Mouse (Mus musculus): ENCODE measurements around the gene Tmem50b. TPM values are rescaled to one million over a fixed set of nuclear protein-coding genes. Genes with fewer than 3 reads are reported as not detected.

Gene Tmem50b
- polyA plus RNA-seq, 1 experiment, result 54.1 TPM

DNA sequence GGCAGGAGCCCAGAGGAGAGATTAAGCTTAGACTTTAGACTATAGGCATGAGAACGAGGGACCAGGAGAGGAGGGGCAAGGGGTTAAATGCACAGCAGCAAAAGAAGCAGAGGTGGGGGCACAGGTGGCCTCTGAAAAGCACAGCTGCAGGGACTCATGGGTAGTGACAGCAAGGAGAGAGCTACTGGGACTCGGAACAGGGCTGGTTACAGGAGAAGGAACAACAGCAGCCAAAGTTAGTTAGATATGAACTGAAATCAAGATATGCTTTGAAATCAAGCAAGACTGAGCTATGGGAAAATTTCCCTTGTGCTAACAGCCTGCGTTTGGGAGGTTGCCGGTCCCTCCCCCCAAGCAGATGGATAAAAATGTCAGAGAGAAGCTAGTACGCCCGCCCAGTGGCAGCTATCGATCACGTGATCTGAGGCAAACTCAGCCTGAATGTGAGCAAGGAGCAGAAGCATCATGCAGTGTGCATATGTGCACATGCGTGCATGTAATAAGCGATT, 56.0 kb downstream of the Tmem50b start:
- no peak overlapping the region for H3K4me3 ChIP-seq (ENCODE audit: control insufficient read depth, low read depth, low read length)
- no peak for TF ChIP-seq POLR2A (IDR thresholded peaks at IDR 0.05; ENCODE audit: control insufficient read depth, low read depth, low read length)
- TF ChIP-seq CTCF (IDR thresholded peaks at IDR 0.05; ENCODE audit: control insufficient read depth, insufficient read depth, insufficient replicate concordance, low read depth, low read length), result no peak
- H3K4me1 ChIP-seq (ENCODE audit: control insufficient read depth, insufficient read depth, low read length), result peaks cover 12% of the 10 kb centered on the region
- H3K27me3 ChIP-seq (ENCODE audit: control insufficient read depth, insufficient read depth, low read length), result 0 out of 2 replicates have a peak, but pooled peaks cover under 1% of the 10 kb centered on the region
- no peak overlapping the region for H3K27ac ChIP-seq (ENCODE audit: control insufficient read depth, insufficient read depth, low read depth, low read length)
- no peaks in the 10 kb centered on the region for H3K36me3 ChIP-seq (ENCODE audit: control insufficient read depth, insufficient read depth, low read length)

DNA sequence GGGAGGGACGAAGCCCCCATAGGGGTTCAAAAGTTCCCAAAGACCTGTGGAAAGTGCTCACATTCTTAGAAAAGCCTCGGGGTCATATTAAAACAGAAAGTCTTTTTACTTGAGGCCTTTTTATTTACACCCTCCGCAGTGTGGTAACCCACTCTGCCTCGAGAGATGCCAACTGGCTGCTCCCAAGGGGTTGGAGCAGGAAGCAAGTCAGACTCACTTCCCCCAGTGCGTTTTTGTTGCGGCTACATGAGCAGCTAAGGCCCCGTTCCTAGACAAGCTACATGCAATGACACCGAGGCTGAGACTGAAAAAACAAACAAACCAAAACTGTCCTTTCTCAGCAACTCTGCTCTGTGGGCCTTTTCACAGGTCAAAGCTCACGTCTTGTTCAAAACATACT, 59.1 kb downstream of the Tmem50b start:
- no peak for TF ChIP-seq POLR2A (IDR thresholded peaks at IDR 0.05; ENCODE audit: control insufficient read depth, low read depth, low read length)
- TF ChIP-seq CTCF (IDR thresholded peaks at IDR 0.05; ENCODE audit: control insufficient read depth, insufficient read depth, insufficient replicate concordance, low read depth, low read length), result no peak
- Histone ChIP-seq H3K4me3 (ENCODE audit: control insufficient read depth, low read depth, low read length) (no peak overlapping the region), H3K4me1 (ENCODE audit: control insufficient read depth, insufficient read depth, low read length) (peaks cover 2% of the 10 kb centered on the region; the same call in 1 of the 2 replicates), H3K27me3 (ENCODE audit: control insufficient read depth, insufficient read depth, low read length) (no peaks in the 10 kb centered on the region), H3K36me3 (ENCODE audit: control insufficient read depth, insufficient read depth, low read length) (no peaks in the 10 kb centered on the region), H3K27ac (ENCODE audit: control insufficient read depth, insufficient read depth, low read depth, low read length) (no peak overlapping the region; the same call in 1 of the 2 replicates)

DNA sequence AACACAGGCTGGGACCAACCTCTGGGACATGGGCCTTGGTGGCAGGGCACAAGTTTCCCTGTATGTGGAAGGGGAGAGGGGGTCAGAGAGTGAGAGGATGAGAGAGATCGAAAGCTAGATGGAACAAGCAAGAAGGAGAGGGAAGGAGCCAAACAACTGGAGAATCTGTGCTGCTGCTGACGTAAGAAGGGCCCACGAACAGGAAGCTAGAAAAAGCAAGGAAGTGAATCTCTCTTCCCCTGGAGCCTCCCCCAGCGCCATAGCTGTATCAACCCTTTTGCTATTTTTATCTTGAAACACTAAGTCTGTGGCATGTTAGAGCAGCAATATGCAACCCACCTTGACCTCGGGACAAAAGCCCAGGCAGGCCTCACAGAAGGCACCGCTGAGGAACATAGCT, 59.5 kb downstream of the Tmem50b start:
- TF ChIP-seq POLR2A (IDR thresholded peaks at IDR 0.05; ENCODE audit: control insufficient read depth, low read depth, low read length), result no peak
- TF ChIP-seq CTCF (IDR thresholded peaks at IDR 0.05; ENCODE audit: control insufficient read depth, insufficient read depth, insufficient replicate concordance, low read depth, low read length), result no peak
- H3K4me3 ChIP-seq (ENCODE audit: control insufficient read depth, low read depth, low read length), result no peak overlapping the region
- H3K4me1 ChIP-seq (ENCODE audit: control insufficient read depth, insufficient read depth, low read length), result peaks cover 2% of the 10 kb centered on the region; the same call in 1 of the 2 replicates
- H3K36me3 ChIP-seq (ENCODE audit: control insufficient read depth, insufficient read depth, low read length), result no peaks in the 10 kb centered on the region
- no peaks in the 10 kb centered on the region for H3K27me3 ChIP-seq (ENCODE audit: control insufficient read depth, insufficient read depth, low read length)
- H3K27ac ChIP-seq (ENCODE audit: control insufficient read depth, insufficient read depth, low read depth, low read length), result no peak overlapping the region; the same call in 1 of the 2 replicates

DNA sequence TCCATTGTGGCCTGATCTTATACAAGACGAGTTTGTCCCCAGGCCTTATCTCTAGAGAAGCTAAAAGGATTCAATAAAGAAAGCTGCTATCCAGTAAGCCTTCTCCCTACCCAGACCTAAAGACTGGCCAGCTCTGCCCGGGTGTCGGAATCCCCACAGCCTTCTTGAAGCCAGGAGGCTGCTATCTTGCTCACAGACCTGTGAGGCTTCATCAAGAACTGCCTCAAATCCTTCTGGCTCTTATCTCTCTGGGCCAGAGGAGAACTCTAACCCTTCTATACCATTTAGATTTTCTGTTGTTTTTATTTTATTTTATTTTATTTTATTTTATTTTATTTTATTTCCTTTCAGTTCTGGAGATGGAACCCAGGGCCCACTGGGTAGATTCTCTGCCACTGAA, 60.5 kb downstream of the Tmem50b start:
- H3K4me1 ChIP-seq (ENCODE audit: control insufficient read depth, insufficient read depth, low read length), result peaks cover 2% of the 10 kb centered on the region; the same call in 1 of the 2 replicates
- H3K36me3 ChIP-seq (ENCODE audit: control insufficient read depth, insufficient read depth, low read length), result no peaks in the 10 kb centered on the region
- H3K4me3 ChIP-seq (ENCODE audit: control insufficient read depth, low read depth, low read length), result no peak overlapping the region
- no peak overlapping the region for H3K27ac ChIP-seq (ENCODE audit: control insufficient read depth, insufficient read depth, low read depth, low read length)
- no peaks in the 10 kb centered on the region for H3K27me3 ChIP-seq (ENCODE audit: control insufficient read depth, insufficient read depth, low read length)
- TF ChIP-seq POLR2A (IDR thresholded peaks at IDR 0.05; ENCODE audit: control insufficient read depth, low read depth, low read length) (no peak), CTCF (IDR thresholded peaks at IDR 0.05; ENCODE audit: control insufficient read depth, insufficient read depth, insufficient replicate concordance, low read depth, low read length) (no peak)

DNA sequence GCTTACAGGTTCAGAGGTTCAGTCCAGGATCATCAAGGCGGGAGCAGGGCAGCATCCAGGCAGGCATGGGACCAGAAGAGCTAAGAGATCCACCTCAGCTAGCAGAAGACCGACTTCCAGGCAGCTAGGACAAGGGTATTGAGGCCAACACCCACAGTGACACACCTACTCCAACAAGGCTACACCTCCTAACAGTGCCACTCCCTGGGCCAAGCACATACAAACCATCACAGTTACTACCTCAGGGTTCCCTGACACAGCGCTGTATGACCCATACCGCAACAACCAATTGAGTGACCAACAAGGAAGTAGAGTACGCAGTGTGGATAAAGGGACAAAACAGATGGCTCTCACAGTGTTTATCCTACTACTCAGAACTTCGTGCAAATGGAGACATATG, 61.2 kb downstream of the Tmem50b start:
- H3K36me3 ChIP-seq (ENCODE audit: control insufficient read depth, insufficient read depth, low read length), result no peaks in the 10 kb centered on the region
- no peak overlapping the region for H3K27ac ChIP-seq (ENCODE audit: control insufficient read depth, insufficient read depth, low read depth, low read length)
- H3K4me1 ChIP-seq (ENCODE audit: control insufficient read depth, insufficient read depth, low read length), result no peaks in the 10 kb centered on the region; the same call in 1 of the 2 replicates
- H3K4me3 ChIP-seq (ENCODE audit: control insufficient read depth, low read depth, low read length), result no peak overlapping the region
- TF ChIP-seq POLR2A (IDR thresholded peaks at IDR 0.05; ENCODE audit: control insufficient read depth, low read depth, low read length) (no peak), CTCF (IDR thresholded peaks at IDR 0.05; ENCODE audit: control insufficient read depth, insufficient read depth, insufficient replicate concordance, low read depth, low read length) (no peak)
- no peaks in the 10 kb centered on the region for H3K27me3 ChIP-seq (ENCODE audit: control insufficient read depth, insufficient read depth, low read length)

DNA sequence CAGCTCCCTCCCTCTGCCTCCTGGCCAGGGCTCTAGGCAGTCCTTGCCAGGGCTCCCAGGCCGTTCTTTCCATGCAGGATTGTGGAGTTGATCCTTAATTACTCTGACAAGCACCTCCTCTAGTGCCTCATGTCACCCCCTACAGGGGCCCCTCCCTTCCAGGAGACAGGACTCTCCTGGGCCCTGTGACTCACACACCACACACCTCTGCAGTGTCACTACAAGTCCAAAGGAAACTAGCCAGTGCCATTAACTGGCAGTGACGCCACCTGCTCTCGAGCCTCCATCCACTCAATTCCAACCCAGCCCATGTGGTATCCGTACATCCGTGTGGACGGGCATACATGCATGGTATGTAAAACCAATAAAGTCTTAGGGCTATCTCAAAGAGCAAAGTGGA, 62.7 kb downstream of the Tmem50b start:
- TF ChIP-seq POLR2A (IDR thresholded peaks at IDR 0.05; ENCODE audit: control insufficient read depth, low read depth, low read length) (no peak), CTCF (IDR thresholded peaks at IDR 0.05; ENCODE audit: control insufficient read depth, insufficient read depth, insufficient replicate concordance, low read depth, low read length) (no peak)
- Histone ChIP-seq H3K36me3 (ENCODE audit: control insufficient read depth, insufficient read depth, low read length) (no peaks in the 10 kb centered on the region), H3K27ac (ENCODE audit: control insufficient read depth, insufficient read depth, low read depth, low read length) (no peak overlapping the region), H3K27me3 (ENCODE audit: control insufficient read depth, insufficient read depth, low read length) (no peaks in the 10 kb centered on the region), H3K4me3 (ENCODE audit: control insufficient read depth, low read depth, low read length) (no peak overlapping the region), H3K4me1 (ENCODE audit: control insufficient read depth, insufficient read depth, low read length) (no peaks in the 10 kb centered on the region)

DNA sequence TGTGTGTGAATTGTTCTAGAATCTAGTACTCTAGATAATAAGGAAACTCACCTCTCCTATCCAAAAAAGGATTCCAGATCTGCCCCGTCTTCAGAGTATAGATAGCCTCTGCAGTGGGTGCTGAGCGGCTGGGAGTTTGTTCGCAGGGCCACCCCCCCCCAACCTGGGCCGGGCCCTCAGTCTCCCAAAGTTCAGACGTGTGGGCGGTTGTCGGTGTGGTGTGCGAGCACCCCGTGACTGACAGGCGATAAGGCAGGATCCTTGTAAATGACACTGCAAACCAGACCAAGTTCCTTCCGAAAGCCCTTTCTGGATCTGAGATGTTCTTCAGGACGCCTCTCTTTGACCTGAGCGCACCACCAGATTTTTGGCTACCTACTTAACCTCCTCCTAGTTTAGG, 63.1 kb downstream of the Tmem50b start:
- Histone ChIP-seq H3K27me3 (ENCODE audit: control insufficient read depth, insufficient read depth, low read length) (no peaks in the 10 kb centered on the region), H3K36me3 (ENCODE audit: control insufficient read depth, insufficient read depth, low read length) (no peaks in the 10 kb centered on the region), H3K4me3 (ENCODE audit: control insufficient read depth, low read depth, low read length) (no peak overlapping the region), H3K4me1 (ENCODE audit: control insufficient read depth, insufficient read depth, low read length) (no peaks in the 10 kb centered on the region), H3K27ac (ENCODE audit: control insufficient read depth, insufficient read depth, low read depth, low read length) (no peak overlapping the region)
- no peak for TF ChIP-seq POLR2A (IDR thresholded peaks at IDR 0.05; ENCODE audit: control insufficient read depth, low read depth, low read length)

Data from testis, adult 2 months (tissue).